Mouse (Mus musculus) myocyte (in vitro differentiated cells): ENCODE results near the gene Isoc2b. TPM values are rescaled to one million over a fixed set of nuclear protein-coding genes. Genes with fewer than 3 reads are reported as not detected.
"Not testable (repeated sequence)": the region's sequence is repeated elsewhere in the genome, so short reads cannot be mapped to it uniquely, and the experiment has no call there.

Experiments used
- H3K27me3 ChIP-seq: one replicate; pipeline ENCODE4 v1.6.1; 2011; ENCODE audit not compliant: control insufficient read depth, insufficient read depth, insufficient read length
- H3K36me3 ChIP-seq: one replicate; pipeline ENCODE4 v1.6.1; 2011; ENCODE audit not compliant: control insufficient read depth, insufficient read depth
- H3K4me2 ChIP-seq: one replicate; pipeline ENCODE4 v1.6.1; 2011; ENCODE audit warnings: low read depth, control low read depth
- H3K4me3 ChIP-seq: one replicate; pipeline ENCODE4 v1.5.1; 2011; ENCODE audit warnings: mild to moderate bottlenecking, control low read depth, moderate library complexity
- H3K79me2 ChIP-seq: one replicate; pipeline ENCODE4 v1.6.1; 2011; ENCODE audit not compliant: control insufficient read depth, insufficient read depth
- H3ac ChIP-seq: one replicate; pipeline ENCODE4 v1.6.1; 2011; ENCODE audit not compliant: control insufficient read depth, insufficient read length
- CEBPB ChIP-seq: IDR thresholded peaks from 2 replicates; pipeline ENCODE4 v1.6.1; 2011; ENCODE audit warnings: mild to moderate bottlenecking, moderate library complexity; ENCODE audit not compliant: poor library complexity, insufficient read depth, severe bottlenecking
- E2F4 ChIP-seq: IDR thresholded peaks from one replicate; pipeline ENCODE4 v1.6.1; 2011; ENCODE audit warnings: mild to moderate bottlenecking, control low read depth, moderate library complexity; ENCODE audit not compliant: insufficient read depth
- MAX ChIP-seq: IDR thresholded peaks from one replicate; pipeline ENCODE4 v1.6.1; 2011; ENCODE audit warnings: low read depth, mild to moderate bottlenecking, control low read depth
- MYOD1 ChIP-seq, 3 experiments: IDR thresholded peaks; one replicate each; pipeline ENCODE4 v1.6.1; 2011; ENCODE audit warnings: control low read depth in 2 of 3, low read depth in 2 of 3, mild to moderate bottlenecking in 2 of 3, moderate library complexity in 1 of 3; ENCODE audit not compliant: insufficient read length in 2 of 3, control insufficient read depth in 1 of 3
- MYOG ChIP-seq, 3 experiments: IDR thresholded peaks; one replicate each; pipeline ENCODE4 v1.6.1; 2011; ENCODE audit warnings: control low read depth in 2 of 3, low read depth in 2 of 3, mild to moderate bottlenecking in 2 of 3; ENCODE audit not compliant: insufficient read length in 2 of 3, control insufficient read depth in 1 of 3, insufficient read depth in 1 of 3
- POLR2A ChIP-seq: IDR thresholded peaks from one replicate; pipeline ENCODE4 v1.6.1; 2011; ENCODE audit warnings: low read depth, mild to moderate bottlenecking, control low read depth, moderate library complexity; ENCODE audit not compliant: insufficient read length
- POLR2AphosphoS2 ChIP-seq: IDR thresholded peaks from one replicate; pipeline ENCODE4 v1.6.1; 2011; ENCODE audit warnings: low read depth, control low read depth; ENCODE audit not compliant: insufficient read length
- REST ChIP-seq: IDR thresholded peaks from one replicate; pipeline ENCODE4 v1.6.1; 2011; ENCODE audit warnings: mild to moderate bottlenecking, control low read depth, moderate library complexity; ENCODE audit not compliant: insufficient read depth, insufficient read length
- SRF ChIP-seq: IDR thresholded peaks from one replicate; pipeline ENCODE4 v1.6.1; 2011; ENCODE audit warnings: low read depth; ENCODE audit not compliant: control insufficient read depth, insufficient read length
- TCF12 ChIP-seq: IDR thresholded peaks from one replicate; pipeline ENCODE4 v1.6.1; 2011; ENCODE audit warnings: mild to moderate bottlenecking, control low read depth; ENCODE audit not compliant: poor library complexity, insufficient read depth, severe bottlenecking
- TCF3 ChIP-seq: IDR thresholded peaks from one replicate; pipeline ENCODE4 v1.6.1; 2011; ENCODE audit warnings: low read depth, control low read depth; ENCODE audit not compliant: insufficient read length
- USF1 ChIP-seq: IDR thresholded peaks from one replicate; pipeline ENCODE4 v1.6.1; 2011; ENCODE audit warnings: low read depth, mild to moderate bottlenecking, control low read depth, moderate library complexity
- polyA plus RNA-seq: library from polyadenylated mRNA; unstranded; fragments of >200 nt; fragmentation: generic; extraction: Trizol; gene quantifications from one replicate; pipeline ENCODE4 v1.2.1, GENCODE M21; 2012; ENCODE audit warnings: missing spikeins

The Isoc2b gene
- polyA plus RNA-seq, 1 experiment = 0.65 TPM

- Histone ChIP-seq H3ac (no peak overlapping the region), H3K4me2 (no peak overlapping the region), H3K36me3 (no peaks in the 10 kb centered on the region), H3K27me3 (no peaks in the 10 kb centered on the region), H3K79me2 (no peaks in the 10 kb centered on the region), H3K4me3 (no peak overlapping the region)
- TF ChIP-seq CEBPB (no peak), E2F4 (no peak)
Measured at GRCm38 (mm10) chr7:4895186-4895585, 25.1 kb upstream of the Isoc2b start.

- TF ChIP-seq POLR2A = no peak
- no peak overlapping the region for H3ac ChIP-seq
- H3K4me2 ChIP-seq = no peak overlapping the region
- H3K27me3 ChIP-seq = no peaks in the 10 kb centered on the region
- no peaks in the 10 kb centered on the region for H3K79me2 ChIP-seq
- H3K4me3 ChIP-seq = no peak overlapping the region
- H3K36me3 ChIP-seq = no peaks in the 10 kb centered on the region
Measured at GRCm38 (mm10) chr7:4886680-4887079, 16.6 kb upstream of the Isoc2b start.

DNA sequence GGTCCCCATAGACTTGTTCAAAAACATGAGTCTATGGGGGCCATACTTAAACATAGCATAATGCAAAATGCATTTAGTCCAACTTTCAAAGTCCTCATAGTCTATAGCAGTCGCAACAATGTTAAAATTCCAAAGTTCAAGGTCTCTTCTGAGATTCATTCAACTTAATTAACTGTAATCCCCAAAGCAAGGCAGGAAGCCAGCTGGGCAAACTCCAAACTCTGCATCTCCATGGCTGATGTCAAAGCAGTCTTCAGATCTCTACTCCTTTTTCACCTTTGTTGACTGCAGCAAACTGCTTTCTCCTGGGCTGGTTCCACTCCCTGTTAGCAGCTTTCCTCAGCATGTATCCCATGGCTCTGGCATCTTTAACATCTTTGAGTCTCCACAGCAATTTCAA is 9.0 kb upstream of the Isoc2b start:
- H3K4me3 ChIP-seq, H3K36me3 ChIP-seq, H3K4me2 ChIP-seq, H3K27me3 ChIP-seq, H3K79me2 ChIP-seq, H3ac ChIP-seq: not testable (repeated sequence)

DNA sequence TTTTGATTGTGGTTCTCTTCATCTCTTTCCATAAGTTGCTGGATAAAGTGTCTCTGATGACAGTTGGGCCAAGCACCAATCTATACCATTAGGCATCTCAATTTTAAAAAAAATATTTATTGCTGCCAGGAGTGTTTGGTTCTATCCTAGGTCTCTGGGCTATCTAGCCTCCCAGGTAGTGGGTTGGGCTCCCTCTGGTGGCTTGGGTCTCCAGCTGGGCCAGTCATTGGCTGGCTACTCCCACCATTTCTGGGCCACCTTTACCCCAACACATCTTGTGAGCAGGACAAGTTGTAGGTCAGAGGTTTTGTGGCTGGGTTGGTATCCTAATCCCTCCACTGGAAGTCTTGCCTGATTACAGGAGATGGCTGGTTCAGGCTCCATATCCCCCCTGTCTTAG is 8.1 kb upstream of the Isoc2b start:
- Histone ChIP-seq H3ac (no peak overlapping the region), H3K79me2 (no peaks in the 10 kb centered on the region), H3K27me3 (no peaks in the 10 kb centered on the region), H3K36me3 (no peaks in the 10 kb centered on the region), H3K4me2 (no peak overlapping the region), H3K4me3 (no peak overlapping the region)
- TF ChIP-seq MYOD1 (IDR thresholded peaks at IDR 0.05; ENCODE audit: control insufficient read depth in 1 of 3, insufficient read length in 2 of 3, low read depth in 2 of 3) (no peak), TCF3 (no peak), E2F4 (no peak), POLR2AphosphoS2 (no peak), POLR2A (no peak), SRF (no peak), TCF12 (no peak), REST (no peak), MYOG (IDR thresholded peaks at IDR 0.05; ENCODE audit: control insufficient read depth in 1 of 3, insufficient read depth in 1 of 3, insufficient read length in 2 of 3, low read depth in 2 of 3) (no peak), USF1 (no peak), MAX (no peak), CEBPB (no peak)

DNA sequence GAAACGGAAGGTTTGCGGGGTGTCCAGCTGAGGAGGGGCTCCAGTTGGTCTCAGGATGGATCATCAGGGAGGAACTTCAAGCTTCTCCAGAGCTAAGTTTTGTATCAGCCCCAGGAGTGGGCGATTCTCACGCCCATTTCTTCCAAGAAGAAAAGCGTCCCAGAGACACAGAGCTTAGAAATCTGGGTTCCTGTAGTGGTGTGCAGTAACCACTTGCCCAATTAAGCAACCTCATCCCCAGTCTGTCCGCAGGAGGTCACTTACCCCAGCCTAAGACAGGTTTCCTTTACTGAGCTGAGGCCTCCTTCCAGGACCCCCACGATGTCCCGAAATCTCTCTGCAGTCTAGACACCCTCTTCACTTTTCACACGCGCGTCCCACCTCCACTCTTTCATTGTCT is 7.2 kb upstream of the Isoc2b start:
- peak overlapping the region; percentile 81 for H3K4me2 ChIP-seq
- H3K4me3 ChIP-seq = peak overlapping the region; percentile 20
- H3K79me2 ChIP-seq = no peaks in the 10 kb centered on the region
- TF ChIP-seq MAX (no peak), TCF12 (no peak), MYOD1 (IDR thresholded peaks at IDR 0.05; ENCODE audit: control insufficient read depth in 1 of 3, insufficient read length in 2 of 3, low read depth in 2 of 3) (no peak), USF1 (no peak), POLR2A (no peak), MYOG (IDR thresholded peaks at IDR 0.05; ENCODE audit: control insufficient read depth in 1 of 3, insufficient read depth in 1 of 3, insufficient read length in 2 of 3, low read depth in 2 of 3) (no peak), SRF (no peak), REST (no peak), TCF3 (no peak), E2F4 (no peak), CEBPB (no peak), POLR2AphosphoS2 (no peak)
- no peaks in the 10 kb centered on the region for H3K27me3 ChIP-seq
- H3ac ChIP-seq = no peak overlapping the region
- no peaks in the 10 kb centered on the region for H3K36me3 ChIP-seq

GRCm38 (mm10) chr7:4876753-4877221 is 6.7 kb upstream of the Isoc2b start, which contains the start of gene Isoc2a:
Gene Isoc2a, plus strand, starts transcription at chr7:4877153.
- H3K36me3 ChIP-seq = no peaks in the 10 kb centered on the region
- H3ac ChIP-seq = no peak within 1 kb of the TSS
- no peaks in the 10 kb centered on the region for H3K27me3 ChIP-seq
- H3K79me2 ChIP-seq = no peaks in the 10 kb centered on the region
- H3K4me2 ChIP-seq = peak within 1 kb of the TSS; percentile 81
- peak within 1 kb of the TSS; percentile 20 for H3K4me3 ChIP-seq
- TF ChIP-seq POLR2A = peak; percentile 70
- TF ChIP-seq SRF = no peak
- TF ChIP-seq TCF12 = no peak
- peak; percentile 57 for TF ChIP-seq POLR2AphosphoS2
- no peak for TF ChIP-seq MYOD1 (IDR thresholded peaks at IDR 0.05; ENCODE audit: control insufficient read depth in 1 of 3, insufficient read length in 2 of 3, low read depth in 2 of 3)
